Mouse (Mus musculus): Measurements from ENCODE around the gene Gm9837.

DNA sequence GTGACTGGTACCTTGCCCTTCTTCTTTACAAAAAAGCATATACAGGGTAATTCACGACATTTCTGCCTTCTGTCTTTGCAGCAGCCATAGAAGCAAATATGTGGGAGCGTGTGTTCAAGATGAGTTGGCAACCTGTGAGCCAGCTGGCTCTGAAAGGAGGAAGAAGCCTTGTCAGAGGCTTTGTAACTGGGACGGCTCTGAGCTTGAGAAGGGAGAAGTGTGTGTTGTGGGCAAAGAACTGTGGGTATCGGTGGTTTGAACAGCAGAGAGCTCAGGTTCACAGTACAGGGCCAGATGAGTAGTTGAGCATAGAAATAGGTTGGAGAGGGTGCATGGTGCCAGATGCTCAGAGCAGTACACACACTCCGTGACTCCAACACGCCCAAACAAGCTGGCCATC, 26.7 kb upstream of the Gm9837 start:
- TF ChIP-seq ZC3H11A (IDR thresholded peaks at IDR 0.05; ENCODE audit: borderline replicate concordance, low read depth, low read length), result no peak
- TF ChIP-seq ZNF384 (IDR thresholded peaks at IDR 0.05; ENCODE audit: low read depth, low read length), result no peak
